Mouse (Mus musculus): ENCODE results near the gene Dennd4b.

DNA sequence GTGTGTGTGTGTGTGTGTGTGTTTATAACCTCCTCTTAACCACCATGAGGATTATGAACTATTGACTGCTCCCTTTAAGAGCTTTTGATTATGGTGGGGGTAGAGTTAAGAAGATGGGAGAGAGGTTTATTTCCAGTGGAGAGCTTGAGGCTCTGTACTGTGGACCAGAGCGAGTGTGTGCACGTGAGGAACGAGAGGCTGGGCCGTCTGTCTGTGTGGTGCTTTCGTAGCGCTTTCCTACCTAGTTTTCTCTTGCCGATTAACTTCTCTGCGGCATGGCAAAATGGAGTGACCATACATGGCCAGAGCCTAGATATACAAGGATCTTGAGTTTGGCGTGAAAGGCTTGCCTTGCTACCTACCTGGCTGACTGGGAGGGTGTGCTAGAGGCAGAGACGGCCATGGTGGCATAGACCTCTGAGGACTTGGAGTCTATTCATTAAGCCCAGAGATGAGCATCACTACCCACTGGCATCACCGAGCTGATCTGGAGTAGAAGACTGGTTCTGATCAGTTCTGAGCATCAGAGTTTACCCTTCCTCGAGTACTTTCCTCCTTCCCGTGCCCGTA lies 9.1 kb upstream of the Dennd4b start:
- TF ChIP-seq POLR2A (IDR thresholded peaks at IDR 0.05; ENCODE audit: extremely low read depth, insufficient read depth, low read length), result no peak
- no peak for TF ChIP-seq CTCF (IDR thresholded peaks at IDR 0.05; ENCODE audit: low read depth, low read length)
